Mouse (Mus musculus) spleen, adult 2 months (tissue): ENCODE measurements around the gene Mymk.

ENCODE experiments used
- CTCF ChIP-seq: fragments of 200-500 bp; IDR thresholded peaks from 2 replicates; pipeline ENCODE4 v1.5.1; 2011; ENCODE audit warnings: mild to moderate bottlenecking, inconsistent platforms; ENCODE audit not compliant: insufficient read depth, insufficient read length, insufficient replicate concordance; ENCODE audit errors: extremely low read depth
- POLR2A ChIP-seq: fragments of 200-500 bp; IDR thresholded peaks from 2 replicates; pipeline ENCODE4 v1.6.1; 2011; ENCODE audit warnings: low read depth, low read length, inconsistent platforms

- TF ChIP-seq CTCF (no peak), POLR2A (no peak)
These were observed 40.6 kb upstream of the Mymk start for GRCm38 (mm10) chr2:27112585-27112984.
